Mouse (Mus musculus): Measurements from ENCODE around the gene Med24.
A peak's percentile ranks its signal among the peaks of the same experiment; 100 is the strongest.
"Not testable (repeated sequence)": the region's sequence is repeated elsewhere in the genome, so short reads cannot be mapped to it uniquely, and the experiment has no call there.

Gene Med24

GRCm38 (mm10) chr11:98720756-98721155 lies 8.5 kb downstream of the Med24 start:
- DNase-seq (ENCODE audit: low spot score in 2 of 2), result no peak

- peak in 1 of 2 experiments; percentile 54 for DNase-seq (ENCODE audit: low spot score in 2 of 2)
Observed at GRCm38 (mm10) chr11:98717904-98718303, 11.3 kb downstream of the Med24 start.

GRCm38 (mm10) chr11:98715946-98716345 lies 13.3 kb downstream of the Med24 start:
- no peak for DNase-seq (ENCODE audit: low spot score in 2 of 2)

- no peak for DNase-seq (ENCODE audit: low spot score in 2 of 2)
Observed at GRCm38 (mm10) chr11:98713703-98714102, 15.5 kb downstream of the Med24 start.

GRCm38 (mm10) chr11:98712009-98712408 lies 17.2 kb downstream of the Med24 start:
- not testable (repeated sequence) for DNase-seq (ENCODE audit: low spot score in 2 of 2)

GRCm38 (mm10) chr11:98711046-98711434 lies 18.2 kb downstream of the Med24 start:
- DNase-seq (ENCODE audit: low spot score in 2 of 2), result no peak

GRCm38 (mm10) chr11:98710416-98711045 lies 18.7 kb downstream of the Med24 start:
- DNase-seq (ENCODE audit: low spot score in 2 of 2), result peak; percentile 50 to 70

GRCm38 (mm10) chr11:98709001-98709741 lies 20.1 kb downstream of the Med24 start:
- no peak for DNase-seq (ENCODE audit: low spot score in 2 of 2)

GRCm38 (mm10) chr11:98708282-98708956 lies 20.8 kb downstream of the Med24 start:
- DNase-seq (ENCODE audit: low spot score in 2 of 2), result no peak

GRCm38 (mm10) chr11:98707401-98708281 lies 21.6 kb downstream of the Med24 start:
- no peak for DNase-seq (ENCODE audit: low spot score in 2 of 2)

- DNase-seq (ENCODE audit: low spot score in 2 of 2), result no peak
Observed at GRCm38 (mm10) chr11:98705021-98705420, 24.2 kb downstream of the Med24 start.

- DNase-seq (ENCODE audit: low spot score in 2 of 2), result no peak
Observed at GRCm38 (mm10) chr11:98702323-98702722, 26.9 kb downstream of the Med24 start.

GRCm38 (mm10) chr11:98701213-98701670 lies 28.0 kb downstream of the Med24 start, which contains the start of gene Csf3:
TSS of gene Csf3 (plus strand) at chr11:98701263.
- no peak for DNase-seq (ENCODE audit: low spot score in 2 of 2)

- DNase-seq (ENCODE audit: low spot score in 2 of 2), result peak; percentile 57 to 74
Observed at GRCm38 (mm10) chr11:98699911-98700310, 29.3 kb downstream of the Med24 start.

GRCm38 (mm10) chr11:98698849-98699640 lies 30.2 kb downstream of the Med24 start:
- no peak for DNase-seq (ENCODE audit: low spot score in 2 of 2)

- DNase-seq (ENCODE audit: low spot score in 2 of 2), result no peak
Observed at GRCm38 (mm10) chr11:98697225-98697624, 32.0 kb downstream of the Med24 start.

- no peak for DNase-seq (ENCODE audit: low spot score in 2 of 2)
Observed at GRCm38 (mm10) chr11:98696454-98697216, 32.6 kb downstream of the Med24 start.

- no peak for DNase-seq (ENCODE audit: low spot score in 2 of 2)
Observed at GRCm38 (mm10) chr11:98695408-98695807, 33.8 kb downstream of the Med24 start.

- DNase-seq (ENCODE audit: low spot score in 2 of 2), result no peak
Observed at GRCm38 (mm10) chr11:98694301-98694700, 34.9 kb downstream of the Med24 start.

GRCm38 (mm10) chr11:98693746-98694145 lies 35.5 kb downstream of the Med24 start:
- DNase-seq (ENCODE audit: low spot score in 2 of 2), result no peak

Measured in spleen, postnatal 14 days (tissue).